Mouse (Mus musculus) B cell, adult (primary cell): ENCODE results near the gene Olfr1333. TPM values are rescaled to one million over a fixed set of nuclear protein-coding genes. Genes with fewer than 3 reads are reported as not detected.

ENCODE experiments used
- total RNA-seq: library from RNA; stranded (reverse); gene quantifications from 4 replicates; pipeline ENCODE4 v1.2.4, GENCODE M21; 2023; ENCODE audit not compliant: inconsistent age

Olfr1333 gene
- total RNA-seq, result not detected in 4 replicates

GRCm38 (mm10) chr4:118836179-118836578 is at the start of gene Olfr1333:
TSS of gene Olfr1333 (minus strand) at chr4:118836279.

GRCm38 (mm10) chr4:118864349-118864748 is 28.3 kb upstream of the Olfr1333 start, which contains the start of gene Olfr1331:
TSS of gene Olfr1331 (plus strand) at chr4:118864649.

DNA sequence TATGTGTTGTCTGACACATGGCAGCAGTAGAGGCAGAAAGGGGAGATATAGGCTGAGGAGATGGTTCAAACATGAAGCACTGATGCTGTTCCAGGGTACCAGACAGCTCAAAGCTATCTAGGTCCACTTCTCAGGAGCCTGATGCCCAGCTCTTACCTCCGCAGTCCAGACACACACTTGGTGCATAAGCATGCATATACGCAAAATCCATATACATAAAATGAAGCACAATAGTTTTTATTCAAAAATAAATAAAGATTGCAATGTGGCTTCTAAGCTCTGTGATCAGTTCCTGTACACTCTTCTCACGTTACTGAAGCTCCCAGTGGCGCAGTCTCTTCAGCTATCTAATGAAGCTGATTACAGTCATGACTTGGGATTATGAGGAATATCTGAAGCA is 26.2 kb downstream of the Olfr1333 start, which contains the start of gene Olfr1335:
Olfr1335 (minus strand) TSS at position 101 of the 400 bp plus-strand sequence.

DNA sequence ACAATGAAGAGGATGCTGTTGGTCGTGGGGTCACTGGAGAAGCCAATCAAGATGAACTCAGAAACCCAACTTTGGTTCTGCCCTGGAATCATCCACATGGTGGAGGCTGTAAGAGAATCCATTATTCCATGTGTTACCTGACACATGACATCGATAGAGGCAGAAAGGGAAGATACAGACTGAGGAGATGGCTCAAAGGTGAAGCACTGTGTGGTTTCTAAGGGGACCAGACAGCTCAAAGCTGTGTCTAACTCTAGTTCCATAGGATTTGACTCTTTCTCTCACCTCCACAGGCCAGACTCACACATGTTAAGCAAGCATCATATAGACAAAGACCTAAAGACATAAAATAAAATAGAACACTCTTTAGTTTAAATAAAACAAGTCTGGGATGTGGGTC is 53.6 kb downstream of the Olfr1333 start, which contains the start of gene Olfr1337:
Olfr1337 (minus strand) TSS at position 101 of the 400 bp plus-strand sequence.

Other genes starting within 250 kb of the Olfr1333 start
- gene Cfap57, start 215.5 kb downstream of the Olfr1333 start, total RNA-seq, result not detected in 4 replicates
- gene Ebna1bp2, start 215.5 kb downstream of the Olfr1333 start, total RNA-seq, result 70.4 to 76.0 TPM (median 72.8 TPM) in 4 replicates
- gene Olfr62, start 177.3 kb downstream of the Olfr1333 start, total RNA-seq, result not detected in 4 replicates
- not detected in 4 replicates for gene Olfr1342, start 143.5 kb downstream of the Olfr1333 start, total RNA-seq
- not detected in 4 replicates for gene Olfr1341, start 132.8 kb downstream of the Olfr1333 start, total RNA-seq
- gene Olfr1340, start 116.1 kb downstream of the Olfr1333 start, total RNA-seq, result not detected in 4 replicates
- not detected in 4 replicates for gene Olfr1339, start 104.1 kb downstream of the Olfr1333 start, total RNA-seq
- not detected in 4 replicates for gene Olfr1338, start 77.5 kb downstream of the Olfr1333 start, total RNA-seq
- gene Olfr1337, start 53.7 kb downstream of the Olfr1333 start, total RNA-seq, result not detected in 4 replicates
- not detected in 4 replicates for gene Olfr1335, start 26.3 kb downstream of the Olfr1333 start, total RNA-seq
- not detected in 4 replicates for gene Olfr1331, start 28.4 kb upstream of the Olfr1333 start, total RNA-seq
- not detected in 4 replicates for gene Olfr1330, start 52.3 kb upstream of the Olfr1333 start, total RNA-seq
- not detected in 4 replicates for gene Olfr1329, start 81.2 kb upstream of the Olfr1333 start, total RNA-seq
- not detected in 4 replicates for gene Olfr1328, start 102.3 kb upstream of the Olfr1333 start, total RNA-seq
- not detected in 4 replicates for gene Lao1, start 125.3 kb upstream of the Olfr1333 start, total RNA-seq